Mouse (Mus musculus) kidney, adult 2 months (tissue): Measurements from ENCODE around the gene Bhlhe41. TPM values are rescaled to one million over a fixed set of nuclear protein-coding genes. Genes with fewer than 3 reads are reported as not detected.

Experiments
- DNase-seq: peaks from one replicate; pipeline ENCODE4 v3.0.0; 2021
- H3K27ac ChIP-seq: fragments of 200-500 bp; 2 replicates; pipeline ENCODE4 v1.5.1; 2012; ENCODE audit warnings: low read depth, low read length, control low read depth, inconsistent platforms; ENCODE audit not compliant: insufficient read depth
- H3K27me3 ChIP-seq: fragments of 200-500 bp; replicated peaks from 2 replicates; pipeline ENCODE4 v1.6.1; 2012; ENCODE audit warnings: mild to moderate bottlenecking, moderate library complexity, low read length, inconsistent platforms; ENCODE audit not compliant: control insufficient read depth, insufficient read depth
- H3K36me3 ChIP-seq: fragments of 200-500 bp; 2 replicates; pipeline ENCODE4 v1.6.1; 2012; ENCODE audit warnings: mild to moderate bottlenecking, moderate library complexity, low read length, inconsistent platforms; ENCODE audit not compliant: control insufficient read depth, insufficient read depth
- H3K4me1 ChIP-seq: fragments of 200-500 bp; 2 replicates; pipeline ENCODE4 v1.6.1; 2011; ENCODE audit warnings: low read length; ENCODE audit not compliant: control insufficient read depth, insufficient read depth
- H3K4me3 ChIP-seq: fragments of 200-500 bp; 2 replicates; pipeline ENCODE4 v1.5.1; 2011; ENCODE audit warnings: mild to moderate bottlenecking, low read depth, low read length, control low read depth; ENCODE audit not compliant: insufficient read depth
- CTCF ChIP-seq: fragments of 200-500 bp; conservative IDR thresholded peaks from 2 replicates; pipeline ENCODE4 v1.5.1; 2011; ENCODE audit warnings: low read depth, mild to moderate bottlenecking, control low read depth, low read length, moderate library complexity, mixed read lengths; ENCODE audit not compliant: insufficient read depth, insufficient read length
- POLR2A ChIP-seq: fragments of 200-500 bp; IDR thresholded peaks from one replicate; pipeline ENCODE4 v1.6.1; 2011; ENCODE audit warnings: low read depth, low read length, control low read depth
- WGBS: fragments of 180-500 bp; shearing (Covaris S2); methylation state at CpG from one replicate; pipeline ENCODE4 v1.1.7; 2018; 5-methylcytosine and 5-hydroxymethylcytosine counted together
- polyA plus RNA-seq: library from polyadenylated mRNA; depleted of rRNA; stranded (reverse); fragments of >200 nt; gene quantifications from 2 replicates; pipeline ENCODE4 v1.2.3, GENCODE M21; 2012; rRNA removed

Bhlhe41 gene
- polyA plus RNA-seq, result 1.8 TPM in 2 replicates

- Histone ChIP-seq H3K27ac (peak within 1 kb of the TSS; percentile 85), H3K4me3 (peak within 1 kb of the TSS; percentile 58), H3K4me1 (no peaks in the 10 kb centered on the region), H3K36me3 (no peaks in the 10 kb centered on the region), H3K27me3 (no peaks in the 10 kb centered on the region)
- TF ChIP-seq POLR2A, result peak; percentile 21
- TF ChIP-seq CTCF, result no peak
- WGBS, result under 1% methylated on average over 48 of the region's 57 CpGs
- DNase-seq, result peak; percentile 81
Measured at GRCm38 (mm10) chr6:145865289-145865885, at the start of gene Bhlhe41. TSS of gene Bhlhe41 (minus strand) at chr6:145865558.

GRCm38 (mm10) chr6:145912232-145912631, 46.9 kb upstream of the Bhlhe41 start:
- TF ChIP-seq CTCF (no peak), POLR2A (no peak)
- H3K27ac ChIP-seq, result no peak overlapping the region
- no peak overlapping the region for H3K4me3 ChIP-seq
- no peaks in the 10 kb centered on the region for H3K27me3 ChIP-seq
- no peaks in the 10 kb centered on the region for H3K4me1 ChIP-seq
- no peaks in the 10 kb centered on the region for H3K36me3 ChIP-seq
- no peak for DNase-seq

GRCm38 (mm10) chr6:145910469-145911426, 45.4 kb upstream of the Bhlhe41 start:
- Histone ChIP-seq H3K36me3 (no peaks in the 10 kb centered on the region), H3K4me3 (no peak overlapping the region), H3K4me1 (no peaks in the 10 kb centered on the region), H3K27me3 (no peaks in the 10 kb centered on the region), H3K27ac (no peak overlapping the region)
- WGBS, result 80% methylated on average over 3 of the region's 3 CpGs
- DNase-seq, result no peak
- no peak for TF ChIP-seq POLR2A
- TF ChIP-seq CTCF, result no peak

GRCm38 (mm10) chr6:145909943-145910342, 44.6 kb upstream of the Bhlhe41 start:
- no peak for DNase-seq
- no peaks in the 10 kb centered on the region for H3K4me1 ChIP-seq
- H3K27ac ChIP-seq, result no peak overlapping the region
- no peaks in the 10 kb centered on the region for H3K27me3 ChIP-seq
- no peak for TF ChIP-seq CTCF
- no peak for TF ChIP-seq POLR2A
- no peak overlapping the region for H3K4me3 ChIP-seq
- 79% methylated on average over 4 of the region's 4 CpGs for WGBS
- H3K36me3 ChIP-seq, result no peaks in the 10 kb centered on the region

- H3K4me3 ChIP-seq, result no peak overlapping the region
- no peak for TF ChIP-seq POLR2A
- no peak for TF ChIP-seq CTCF
- peak; percentile 58 for DNase-seq
- H3K4me1 ChIP-seq, result no peaks in the 10 kb centered on the region
- no peak overlapping the region for H3K27ac ChIP-seq
- no peaks in the 10 kb centered on the region for H3K36me3 ChIP-seq
- 75% methylated on average over 7 of the region's 7 CpGs for WGBS
- no peaks in the 10 kb centered on the region for H3K27me3 ChIP-seq
Measured at GRCm38 (mm10) chr6:145906096-145906890, 40.9 kb upstream of the Bhlhe41 start.

- Histone ChIP-seq H3K27me3 (no peaks in the 10 kb centered on the region), H3K4me1 (no peaks in the 10 kb centered on the region), H3K4me3 (no peak overlapping the region), H3K36me3 (no peaks in the 10 kb centered on the region), H3K27ac (no peak overlapping the region)
- DNase-seq, result no peak
- WGBS, result 78% methylated on average over 5 of the region's 5 CpGs
- TF ChIP-seq POLR2A (no peak), CTCF (no peak)
Measured at GRCm38 (mm10) chr6:145904616-145905015, 39.3 kb upstream of the Bhlhe41 start.

GRCm38 (mm10) chr6:145904169-145904568, 38.8 kb upstream of the Bhlhe41 start:
- H3K4me3 ChIP-seq, result no peak overlapping the region
- DNase-seq, result no peak
- WGBS, result 97% methylated on average over 5 of the region's 5 CpGs
- TF ChIP-seq CTCF (no peak), POLR2A (no peak)
- no peaks in the 10 kb centered on the region for H3K4me1 ChIP-seq
- H3K27me3 ChIP-seq, result no peaks in the 10 kb centered on the region
- no peak overlapping the region for H3K27ac ChIP-seq
- H3K36me3 ChIP-seq, result no peaks in the 10 kb centered on the region
